Mouse (Mus musculus) thymus, postnatal 14 days (tissue): ENCODE measurements around the gene Dclk1.
A peak's percentile ranks its signal among the peaks of the same experiment; 100 is the strongest.

Experiments
- DNase-seq: peaks from one replicate; pipeline ENCODE4 v3.0.0; 2021

The Dclk1 gene

GRCm38 (mm10) chr3:55520240-55521180, 278.3 kb downstream of the Dclk1 start:
- peak; percentile 54 for DNase-seq

- DNase-seq, result no peak
Measured at GRCm38 (mm10) chr3:55521776-55522175, 279.6 kb downstream of the Dclk1 start.

- no peak for DNase-seq
Measured at GRCm38 (mm10) chr3:55523224-55523623, 281.1 kb downstream of the Dclk1 start.

- no peak for DNase-seq
Measured at GRCm38 (mm10) chr3:55523735-55524477, 281.7 kb downstream of the Dclk1 start.

GRCm38 (mm10) chr3:55524491-55525195, 282.5 kb downstream of the Dclk1 start:
- DNase-seq, result no peak

GRCm38 (mm10) chr3:55526470-55526869, 284.3 kb downstream of the Dclk1 start:
- no peak for DNase-seq

GRCm38 (mm10) chr3:55527566-55527965, 285.4 kb downstream of the Dclk1 start:
- DNase-seq, result no peak

- DNase-seq, result no peak
Measured at GRCm38 (mm10) chr3:55528012-55528411, 285.8 kb downstream of the Dclk1 start.

GRCm38 (mm10) chr3:55529414-55529813, 287.2 kb downstream of the Dclk1 start:
- no peak for DNase-seq

- peak; percentile 8 for DNase-seq
Measured at GRCm38 (mm10) chr3:55531204-55532044, 289.3 kb downstream of the Dclk1 start.

- DNase-seq, result no peak
Measured at GRCm38 (mm10) chr3:55532175-55532973, 290.2 kb downstream of the Dclk1 start.

GRCm38 (mm10) chr3:55535591-55536200, 293.5 kb downstream of the Dclk1 start:
- DNase-seq, result no peak

- DNase-seq, result no peak
Measured at GRCm38 (mm10) chr3:55536901-55537300, 294.7 kb downstream of the Dclk1 start.

GRCm38 (mm10) chr3:55537714-55538113, 295.6 kb downstream of the Dclk1 start:
- no peak for DNase-seq

- no peak for DNase-seq
Measured at GRCm38 (mm10) chr3:55539400-55539799, 297.2 kb downstream of the Dclk1 start.

GRCm38 (mm10) chr3:55539811-55540293, 297.7 kb downstream of the Dclk1 start:
- DNase-seq, result no peak

GRCm38 (mm10) chr3:55540406-55541140, 298.4 kb downstream of the Dclk1 start:
- no peak for DNase-seq

- no peak for DNase-seq
Measured at GRCm38 (mm10) chr3:55541799-55542198, 299.6 kb downstream of the Dclk1 start.

GRCm38 (mm10) chr3:55542310-55542709, 300.1 kb downstream of the Dclk1 start:
- DNase-seq, result no peak

GRCm38 (mm10) chr3:55542947-55543346, 300.8 kb downstream of the Dclk1 start:
- no peak for DNase-seq
